Mouse (Mus musculus): Measurements from ENCODE around the gene Rif1.
"Not testable (repeated sequence)": the region's sequence is repeated elsewhere in the genome, so short reads cannot be mapped to it uniquely, and the experiment has no call there.

The Rif1 gene

DNA sequence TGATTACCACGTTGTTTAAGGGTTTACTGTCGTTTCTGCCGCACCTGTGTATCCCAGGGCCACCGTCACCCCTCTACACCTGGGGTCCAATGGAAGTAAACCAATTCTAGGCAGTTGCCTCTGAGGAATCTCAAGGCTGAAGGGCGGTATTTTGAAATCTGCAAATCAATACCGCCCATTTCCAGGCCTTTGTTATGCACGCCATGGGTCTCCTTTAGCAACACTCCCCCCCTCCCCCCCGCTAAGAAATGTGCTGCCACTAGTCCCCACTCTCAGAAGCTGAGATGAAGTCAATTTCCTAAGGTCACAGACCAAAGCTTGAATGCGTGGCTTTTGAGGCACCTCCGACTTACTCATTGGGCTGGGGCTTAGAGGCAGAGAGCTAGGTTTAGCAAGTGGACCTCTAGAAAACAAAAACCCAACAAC, 554 bp upstream of the Rif1 start:
- DNase-seq (ENCODE audit: low read depth) = no peak

DNA sequence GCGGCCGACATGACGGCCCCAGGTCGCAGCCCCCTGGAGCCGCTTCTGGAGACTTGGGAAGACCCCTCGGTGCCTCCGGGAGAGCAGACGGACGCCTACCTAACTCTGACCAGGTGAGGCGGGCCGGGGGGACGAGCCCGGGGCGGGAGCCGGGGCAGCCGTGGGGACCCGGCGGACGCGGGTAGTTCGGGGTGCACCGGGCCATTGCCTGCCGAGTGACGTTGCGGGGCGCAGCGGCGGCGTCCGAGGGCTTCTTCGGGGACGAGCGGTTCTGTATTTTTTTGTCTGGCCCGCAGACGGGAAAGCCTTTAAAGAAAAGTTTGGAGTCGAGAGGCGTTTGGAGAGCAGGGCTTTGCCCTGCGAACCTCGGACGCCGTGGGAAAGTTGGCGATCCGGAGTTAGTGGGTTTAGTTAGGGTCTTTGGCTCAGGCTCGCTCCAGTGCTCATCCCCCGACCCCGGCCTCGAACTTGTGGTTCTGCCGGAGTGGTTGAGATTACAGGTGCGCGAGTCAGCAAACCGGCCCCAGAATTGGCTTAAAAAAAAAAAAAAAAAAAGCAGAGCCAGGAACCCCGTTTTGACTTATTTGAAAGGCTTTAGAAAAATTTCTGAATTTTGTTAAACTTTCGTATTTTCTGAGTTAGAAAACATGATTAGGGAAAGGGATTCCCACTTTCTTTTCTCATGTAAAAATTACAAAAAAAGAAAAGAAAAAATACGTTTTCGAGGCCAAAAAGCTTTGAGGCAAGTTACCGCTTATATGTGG, 691 bp downstream of the Rif1 start:
- no peak for DNase-seq (ENCODE audit: low read depth)

DNA sequence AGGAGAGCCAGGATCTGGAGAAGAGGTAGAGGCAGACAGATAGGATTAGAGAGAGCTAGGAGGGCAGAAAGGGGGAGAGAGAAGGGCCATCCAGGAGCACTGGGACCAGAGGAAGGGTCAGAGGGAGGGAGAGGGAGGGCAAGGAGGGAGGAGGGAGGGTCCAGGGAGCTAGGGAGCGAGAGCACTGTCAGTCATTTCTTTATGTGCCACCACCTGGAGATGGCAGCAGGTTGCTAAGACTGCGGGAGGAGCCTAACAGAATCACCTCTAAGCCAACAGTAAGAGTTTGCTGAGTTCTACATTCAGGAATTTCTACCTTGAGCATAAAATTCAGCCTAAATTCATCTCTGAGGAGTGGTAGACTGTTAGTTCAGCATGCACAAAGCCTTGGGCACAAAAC, 6.0 kb downstream of the Rif1 start:
- DNase-seq (ENCODE audit: low read depth) = no peak

- DNase-seq (ENCODE audit: low read depth) = no peak
Observed at GRCm38 (mm10) chr2:52084013-52084412, 11.4 kb downstream of the Rif1 start.

- no peak for DNase-seq (ENCODE audit: low read depth)
Observed at GRCm38 (mm10) chr2:52084571-52084970, 11.9 kb downstream of the Rif1 start.

DNA sequence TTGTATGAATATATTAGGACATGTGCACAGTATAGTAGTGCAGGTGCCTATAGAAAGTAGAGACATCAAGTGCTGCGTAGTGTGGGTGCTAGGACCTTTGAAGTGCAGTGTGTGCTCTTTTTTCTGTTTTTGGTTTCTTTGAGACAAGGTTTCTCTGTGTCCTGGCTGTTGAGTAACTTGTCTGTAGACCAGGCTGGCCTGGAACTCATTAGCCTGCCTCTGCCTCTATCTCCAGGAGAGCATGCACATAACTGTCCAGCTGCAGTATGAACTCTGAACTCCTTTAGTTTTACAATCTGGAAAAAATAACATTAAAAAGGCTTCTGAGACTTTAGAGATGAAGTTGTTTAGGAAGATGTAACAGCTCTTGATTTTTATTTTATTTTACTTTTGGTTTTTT, 41.5 kb downstream of the Rif1 start:
- no peak for DNase-seq (ENCODE audit: low read depth)

DNA sequence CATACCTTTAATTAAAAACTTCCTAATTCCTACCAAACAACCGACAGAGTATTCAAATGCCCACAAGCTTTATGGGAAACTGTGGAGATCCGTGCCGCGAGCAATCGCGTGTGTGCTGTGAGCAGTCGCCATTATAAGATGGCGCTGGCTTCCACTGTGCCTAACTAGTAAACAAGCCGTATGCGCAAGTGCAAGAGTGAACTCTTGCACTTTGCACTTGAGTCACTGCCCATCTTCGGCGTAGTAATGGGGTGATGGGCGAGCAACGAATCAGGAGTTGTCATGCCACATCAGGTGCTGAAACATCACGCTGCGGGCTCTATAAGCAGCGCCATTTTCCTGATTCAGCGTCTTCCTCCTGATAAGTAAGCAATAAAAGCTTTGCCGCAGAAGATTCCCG, 58.7 kb downstream of the Rif1 start:
- DNase-seq (ENCODE audit: low read depth) = not testable (repeated sequence)

DNA sequence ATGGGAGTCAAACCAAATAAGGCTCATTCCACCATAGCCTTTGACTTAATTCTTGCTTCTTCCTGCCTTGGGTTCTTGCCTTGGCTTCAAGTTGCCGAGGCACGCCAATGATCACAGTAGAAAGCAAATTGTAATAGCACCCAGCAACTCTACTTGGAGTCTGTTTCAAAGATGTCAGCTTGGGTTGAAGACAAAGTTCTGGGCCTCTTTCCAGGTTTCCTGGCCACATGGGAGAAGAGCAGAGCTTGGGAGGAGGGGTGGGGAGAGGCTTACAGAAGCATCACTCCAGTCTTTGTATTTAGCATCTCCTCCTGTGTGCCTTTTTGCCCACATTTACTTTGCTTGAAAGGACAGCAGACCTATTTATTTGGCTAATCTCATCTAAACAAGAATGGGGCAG, 60.7 kb downstream of the Rif1 start:
- DNase-seq (ENCODE audit: low read depth) = no peak

GRCm38 (mm10) chr2:52153064-52153463, 80.4 kb downstream of the Rif1 start:
- no peak for DNase-seq (ENCODE audit: low read depth)

DNA sequence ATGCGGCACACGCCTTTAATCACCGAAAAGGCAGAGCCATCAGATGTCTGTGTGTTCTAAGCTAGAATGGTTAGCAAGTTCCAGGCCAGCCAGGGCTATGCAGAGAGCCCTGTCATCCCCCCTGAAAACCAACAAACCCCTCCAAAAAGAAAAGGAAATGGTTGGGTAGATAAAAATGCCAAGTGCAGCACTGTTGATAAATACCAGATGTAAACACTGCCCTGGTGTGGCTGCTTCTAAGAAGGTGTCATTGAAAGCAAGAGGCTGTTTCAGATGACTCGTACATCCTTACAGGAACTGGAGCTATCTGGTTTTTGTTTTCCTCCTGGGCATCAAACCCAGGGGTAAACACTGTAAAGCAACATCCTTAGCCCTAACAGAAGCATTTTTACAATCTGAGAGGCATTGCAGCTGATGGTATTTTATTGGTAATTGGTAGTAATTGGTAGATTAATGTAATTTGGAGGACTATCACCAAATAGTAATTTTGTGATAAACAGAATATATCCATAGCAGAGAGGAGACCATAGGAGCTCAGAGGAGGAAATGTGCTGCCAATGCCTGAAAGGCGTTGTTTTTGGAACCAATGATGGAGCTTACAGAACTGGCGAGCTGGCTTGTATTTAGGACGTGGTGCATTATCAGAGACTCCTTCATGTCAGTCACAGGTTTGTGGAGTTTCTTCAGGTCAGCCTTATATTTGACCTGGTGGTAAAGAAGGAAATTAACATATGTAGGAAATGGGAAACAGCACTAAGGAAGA, 96.8 kb downstream of the Rif1 start:
- no peak for DNase-seq (ENCODE audit: low read depth)

All from c-Kit-positive CD71-negative TER-119-negative erythroid progenitor cells, embryonic 14.5 days (primary cell).